Mouse (Mus musculus): Measurements from ENCODE around the gene Zfp579. TPM values are rescaled to one million over a fixed set of nuclear protein-coding genes. Genes with fewer than 3 reads are reported as not detected.
"Not testable (repeated sequence)": the region's sequence is repeated elsewhere in the genome, so short reads cannot be mapped to it uniquely, and the experiment has no call there.

The Zfp579 gene
- polyA plus RNA-seq, 1 experiment from 2014 or later = 41.7 TPM

DNA sequence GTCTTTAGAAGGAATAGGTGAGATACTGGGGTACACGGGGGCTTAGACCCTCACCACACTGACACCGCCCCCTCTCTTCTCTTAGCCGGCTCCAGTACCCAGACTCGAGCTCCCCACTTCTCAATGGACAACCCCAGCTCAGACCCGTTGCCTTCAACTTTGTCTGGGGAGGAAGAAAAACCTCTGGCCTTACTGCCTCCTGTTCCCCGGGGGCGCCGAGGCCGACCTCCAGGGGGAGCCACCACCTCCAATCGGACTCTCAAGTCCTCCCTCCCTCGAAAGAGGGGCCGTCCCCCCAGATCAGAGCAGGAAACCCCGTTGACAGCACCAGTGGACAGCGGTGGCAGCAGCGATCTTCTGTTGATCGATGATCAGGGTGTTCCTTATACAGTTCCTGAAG is 21.4 kb upstream of the Zfp579 start:
- no peak overlapping the region for H3K4me2 ChIP-seq
- DNase-seq (ENCODE audit: low spot score, missing footprints) = no peak
- H3K27ac ChIP-seq (ENCODE audit: low read depth, low read length) = no peak overlapping the region
- H3K9me3 ChIP-seq (ENCODE audit: control insufficient read depth, low read length) = no peaks in the 10 kb centered on the region
- no peak for ATAC-seq (ENCODE audit: low FRiP score)
- no peak overlapping the region for H3K4me3 ChIP-seq (ENCODE audit: low read depth, low read length)
- H3K4me1 ChIP-seq (ENCODE audit: control insufficient read depth, insufficient read depth, low read length) = peaks cover 8% of the 10 kb centered on the region; the same call in 1 of the 2 replicates
- H3K27me3 ChIP-seq (ENCODE audit: control insufficient read depth, insufficient read depth, low read length) = no peaks in the 10 kb centered on the region
- peaks cover 4% of the 10 kb centered on the region; the same call in 1 of the 2 replicates for H3K36me3 ChIP-seq (ENCODE audit: control insufficient read depth, insufficient read depth, low read length)
- WGBS = 90% methylated on average over 16 of the region's 16 CpGs
- H3K9ac ChIP-seq (ENCODE audit: low read length) = no peak overlapping the region

DNA sequence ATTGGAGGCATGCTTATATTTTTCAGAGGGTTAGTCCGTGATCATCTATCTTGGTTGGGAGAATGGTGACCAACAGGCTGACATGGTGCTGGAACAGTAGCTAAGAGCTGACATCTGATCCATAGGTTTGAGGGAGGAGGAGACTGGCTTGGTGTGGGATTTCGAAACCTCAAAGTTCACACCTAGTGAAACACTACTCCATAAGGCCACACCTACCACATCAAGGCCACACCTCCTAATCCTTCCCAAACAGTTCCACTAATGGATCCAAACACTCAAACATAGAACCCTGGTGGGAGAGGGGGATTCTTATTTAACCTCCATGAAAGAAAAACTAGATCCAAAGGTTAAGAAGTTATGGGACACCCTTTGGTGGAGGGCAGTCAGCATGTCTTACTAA is 21.0 kb upstream of the Zfp579 start:
- WGBS = 97% methylated on average over 2 of the region's 2 CpGs
- peaks cover 8% of the 10 kb centered on the region; the same call in 1 of the 2 replicates for H3K4me1 ChIP-seq (ENCODE audit: control insufficient read depth, insufficient read depth, low read length)
- H3K4me2 ChIP-seq = no peak overlapping the region
- no peak overlapping the region for H3K9ac ChIP-seq (ENCODE audit: low read length)
- peaks cover 5% of the 10 kb centered on the region; the same call in 1 of the 2 replicates for H3K36me3 ChIP-seq (ENCODE audit: control insufficient read depth, insufficient read depth, low read length)
- ATAC-seq (ENCODE audit: low FRiP score) (no peak), DNase-seq (ENCODE audit: low spot score, missing footprints) (no peak)
- H3K9me3 ChIP-seq (ENCODE audit: control insufficient read depth, low read length) = no peaks in the 10 kb centered on the region
- no peak overlapping the region for H3K4me3 ChIP-seq (ENCODE audit: low read depth, low read length)
- H3K27ac ChIP-seq (ENCODE audit: low read depth, low read length) = no peak overlapping the region
- H3K27me3 ChIP-seq (ENCODE audit: control insufficient read depth, insufficient read depth, low read length) = no peaks in the 10 kb centered on the region

DNA sequence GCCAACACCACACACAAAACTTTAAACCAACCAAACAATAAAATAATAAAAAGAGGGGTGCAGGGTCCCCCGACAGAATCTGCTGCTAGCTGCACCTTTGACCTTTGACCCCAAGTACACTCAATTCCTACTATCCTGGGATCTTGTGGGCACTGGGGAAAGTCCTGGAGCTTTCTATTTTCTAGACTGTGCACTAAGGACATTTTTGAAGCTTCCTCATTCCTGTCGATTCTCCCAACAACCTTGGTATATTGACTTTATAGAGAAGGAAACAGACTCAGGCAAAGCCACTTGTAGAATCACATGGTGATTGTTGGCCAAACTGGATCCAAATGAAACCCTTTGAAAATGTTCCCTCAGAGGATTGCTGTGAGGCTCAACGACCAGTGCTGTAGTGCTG is 20.1 kb upstream of the Zfp579 start:
- WGBS = 62% methylated on average over 3 of the region's 3 CpGs
- peaks cover 1% of the 10 kb centered on the region; the same call in 1 of the 2 replicates for H3K4me1 ChIP-seq (ENCODE audit: control insufficient read depth, insufficient read depth, low read length)
- peak overlapping the region; percentile 95 for H3K27ac ChIP-seq (ENCODE audit: low read depth, low read length)
- H3K9ac ChIP-seq (ENCODE audit: low read length) = peak overlapping the region; percentile 83; the same call in 1 of the 2 replicates
- peak overlapping the region; percentile 65 for H3K4me3 ChIP-seq (ENCODE audit: low read depth, low read length)
- no peak for DNase-seq (ENCODE audit: low spot score, missing footprints)
- no peaks in the 10 kb centered on the region for H3K27me3 ChIP-seq (ENCODE audit: control insufficient read depth, insufficient read depth, low read length)
- H3K9me3 ChIP-seq (ENCODE audit: control insufficient read depth, low read length) = no peaks in the 10 kb centered on the region
- H3K36me3 ChIP-seq (ENCODE audit: control insufficient read depth, insufficient read depth, low read length) = peaks cover 13% of the 10 kb centered on the region
- H3K4me2 ChIP-seq = peak overlapping the region; percentile 54
- no peak for ATAC-seq (ENCODE audit: low FRiP score)

DNA sequence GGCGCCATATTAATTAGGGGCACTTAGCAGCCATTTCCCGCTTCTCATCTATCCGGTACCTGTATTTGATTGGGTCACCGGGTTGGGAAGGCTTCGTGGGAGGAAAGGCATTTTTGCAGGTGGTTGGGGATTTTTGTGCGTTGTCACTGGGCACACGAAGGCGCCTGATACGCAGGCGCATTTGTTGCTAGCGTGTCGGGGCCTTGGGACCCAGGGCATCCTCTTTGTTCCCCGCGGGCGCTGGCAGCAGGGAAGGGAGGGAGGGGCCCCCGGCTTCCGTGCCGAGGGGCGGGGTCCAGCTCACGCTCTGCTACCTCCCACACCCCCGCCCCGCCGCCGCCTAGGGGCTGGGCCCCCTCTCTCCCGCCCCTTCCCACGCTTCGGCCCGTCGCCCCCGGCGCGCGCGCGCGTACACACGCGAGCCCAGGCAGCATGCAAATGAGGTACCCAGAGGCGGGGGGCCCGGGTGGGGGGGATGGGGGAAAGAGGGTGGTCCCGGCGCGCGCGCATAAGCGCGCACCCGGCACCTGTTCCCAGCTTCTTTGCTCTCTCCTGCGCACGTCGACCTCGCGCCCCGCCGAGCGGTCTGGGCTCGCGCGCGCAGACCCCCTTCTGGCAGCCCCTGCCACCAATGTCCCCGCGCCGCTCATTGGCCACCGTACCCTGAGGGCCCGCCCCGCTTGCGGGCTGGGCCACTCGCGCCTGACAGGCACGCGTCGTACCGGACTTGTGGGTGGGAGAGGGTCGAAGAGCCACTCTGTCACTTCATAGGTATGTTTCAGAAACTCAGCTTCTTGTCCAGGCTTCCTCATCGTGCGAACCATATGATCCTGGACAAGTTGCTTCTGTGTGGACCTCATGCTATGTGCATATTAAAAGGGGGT is 19.4 kb upstream of the Zfp579 start, which contains the start of gene Gm44973:
TSS of gene Gm44973 (plus strand) at position 379 of the 884 bp plus-strand sequence.
- no peaks in the 10 kb centered on the region for H3K9me3 ChIP-seq (ENCODE audit: control insufficient read depth, low read length)
- H3K27ac ChIP-seq (ENCODE audit: low read depth, low read length) = peak within 1 kb of the TSS; percentile 96
- DNase-seq (ENCODE audit: low spot score, missing footprints) (peak; percentile 99), ATAC-seq (ENCODE audit: low FRiP score) (peak; percentile 84)
- H3K4me1 ChIP-seq (ENCODE audit: control insufficient read depth, insufficient read depth, low read length) = no peaks in the 10 kb centered on the region
- no peaks in the 10 kb centered on the region for H3K27me3 ChIP-seq (ENCODE audit: control insufficient read depth, insufficient read depth, low read length)
- WGBS = under 1% methylated on average over 50 of the region's 76 CpGs
- H3K9ac ChIP-seq (ENCODE audit: low read length) = peak within 1 kb of the TSS; percentile 89
- H3K4me3 ChIP-seq (ENCODE audit: low read depth, low read length) = peak within 1 kb of the TSS; percentile 65
- peaks cover 19% of the 10 kb centered on the region for H3K36me3 ChIP-seq (ENCODE audit: control insufficient read depth, insufficient read depth, low read length)
- peak within 1 kb of the TSS; percentile 54 for H3K4me2 ChIP-seq

DNA sequence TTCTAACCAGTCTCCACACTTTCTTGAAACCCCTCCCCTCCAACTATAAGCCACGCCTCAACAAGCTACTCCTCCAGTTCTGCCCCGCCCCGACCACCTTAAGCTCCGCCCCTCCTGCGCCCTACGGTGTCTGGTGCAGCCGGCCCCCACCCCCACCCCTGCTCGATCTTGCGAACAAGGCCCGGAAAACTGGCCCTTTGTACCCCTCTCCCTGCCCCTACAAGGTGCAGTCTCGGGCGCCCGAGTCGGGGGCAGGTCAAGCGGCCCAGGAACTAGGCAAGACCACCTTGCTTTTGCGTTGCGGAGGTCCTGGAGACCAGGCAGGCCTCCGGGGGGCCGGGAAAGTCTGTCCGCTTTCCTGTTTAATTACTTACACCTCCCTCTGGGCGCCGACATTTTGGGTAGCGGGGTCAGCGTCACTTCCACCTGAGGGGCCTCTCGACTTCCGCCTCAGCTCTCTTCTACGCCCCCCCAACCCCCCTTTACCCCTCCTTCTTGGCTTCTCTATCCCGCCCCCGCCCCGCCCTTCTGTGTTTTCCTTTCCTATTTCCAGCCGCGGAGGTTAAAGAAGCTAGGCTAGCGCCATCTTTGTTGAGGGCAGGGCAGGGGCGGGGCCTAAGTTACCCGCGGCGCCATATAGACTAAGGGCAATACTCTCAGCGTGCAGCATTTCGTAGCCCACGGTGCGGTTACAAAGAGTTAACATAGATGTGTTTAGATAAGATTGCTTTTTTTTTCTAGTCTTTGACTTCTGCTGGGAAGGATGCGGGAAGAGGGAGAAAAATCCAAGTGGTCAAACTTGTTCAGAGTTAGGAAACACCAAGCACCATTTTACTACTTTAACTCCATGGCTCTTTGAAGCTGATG is 18.5 kb upstream of the Zfp579 start, which contains the start of the genes Zfp524 and Fiz1:
TSS of gene Zfp524 (plus strand) at position 165 of the 867 bp plus-strand sequence.
TSS of gene Fiz1 (minus strand) at position 447 of the 867 bp plus-strand sequence.
- H3K36me3 ChIP-seq (ENCODE audit: control insufficient read depth, insufficient read depth, low read length) = peaks cover 21% of the 10 kb centered on the region
- under 1% methylated on average over 42 of the region's 42 CpGs for WGBS

DNA sequence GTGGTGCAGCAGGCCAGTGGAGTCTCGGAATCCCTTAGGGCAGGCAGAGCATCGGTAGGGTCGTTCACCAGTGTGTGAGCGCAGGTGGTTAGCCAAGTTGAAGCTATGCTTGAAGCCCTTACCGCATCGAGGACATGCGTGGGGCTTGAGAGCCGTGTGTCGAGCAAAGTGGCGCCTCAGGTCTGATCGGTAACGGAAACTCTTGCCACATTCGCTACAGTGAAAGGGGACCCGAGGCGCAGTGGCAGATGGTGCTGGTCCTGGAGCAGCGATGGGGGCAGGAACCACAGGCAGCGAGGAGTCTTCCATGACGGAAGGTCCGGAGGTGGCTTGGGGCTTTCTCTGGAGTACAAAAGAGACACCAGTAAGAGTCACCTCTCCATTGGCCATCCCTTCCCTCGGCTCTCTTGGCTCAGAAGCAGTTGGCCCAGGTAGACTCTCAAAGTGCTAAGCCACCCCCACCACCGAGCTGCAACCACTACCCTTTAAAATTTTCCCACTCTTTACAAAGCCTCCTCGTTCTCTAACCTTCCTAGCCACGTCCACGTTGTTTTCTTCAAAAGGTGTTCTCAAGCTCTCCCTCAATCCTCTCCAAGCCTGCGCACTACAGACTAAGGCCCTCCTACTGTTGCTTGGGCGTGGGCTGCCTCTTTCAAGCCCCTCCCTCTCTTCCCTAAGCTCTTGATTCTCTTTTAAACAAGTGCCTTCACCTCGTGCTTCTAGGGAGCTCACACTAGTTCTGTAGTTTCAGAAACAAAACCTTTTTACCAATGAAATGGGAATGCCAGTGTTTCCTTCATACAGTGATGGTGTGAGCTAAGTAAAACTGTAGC is 16.9 kb upstream of the Zfp579 start:
- H3K4me3 ChIP-seq (ENCODE audit: low read depth, low read length) = no peak overlapping the region
- 89% methylated on average over 27 of the region's 27 CpGs for WGBS
- DNase-seq (ENCODE audit: low spot score, missing footprints) = no peak
- ATAC-seq (ENCODE audit: low FRiP score) = no peak
- H3K9me3 ChIP-seq (ENCODE audit: control insufficient read depth, low read length) = no peaks in the 10 kb centered on the region
- no peaks in the 10 kb centered on the region for H3K27me3 ChIP-seq (ENCODE audit: control insufficient read depth, insufficient read depth, low read length)
- H3K4me2 ChIP-seq = no peak overlapping the region
- no peaks in the 10 kb centered on the region for H3K4me1 ChIP-seq (ENCODE audit: control insufficient read depth, insufficient read depth, low read length)
- H3K9ac ChIP-seq (ENCODE audit: low read length) = no peak overlapping the region
- H3K36me3 ChIP-seq (ENCODE audit: control insufficient read depth, insufficient read depth, low read length) = peaks cover 32% of the 10 kb centered on the region
- no peak overlapping the region for H3K27ac ChIP-seq (ENCODE audit: low read depth, low read length)

More for the DNA sequence above, 18.5 kb upstream of the Zfp579 start, which contains the start of the genes Zfp524 and Fiz1:
- H3K27ac ChIP-seq (ENCODE audit: low read depth, low read length) = peak within 1 kb of the TSS; percentile 96
- peak within 1 kb of the TSS; percentile 54 for H3K4me2 ChIP-seq
- ATAC-seq (ENCODE audit: low FRiP score) (peak; percentile 81), DNase-seq (ENCODE audit: low spot score, missing footprints) (peak; percentile 100)
- H3K4me1 ChIP-seq (ENCODE audit: control insufficient read depth, insufficient read depth, low read length) = no peaks in the 10 kb centered on the region
- H3K9ac ChIP-seq (ENCODE audit: low read length) = peak within 1 kb of the TSS; percentile 89
- H3K27me3 ChIP-seq (ENCODE audit: control insufficient read depth, insufficient read depth, low read length) = no peaks in the 10 kb centered on the region
- no peaks in the 10 kb centered on the region for H3K9me3 ChIP-seq (ENCODE audit: control insufficient read depth, low read length)
- peak within 1 kb of the TSS; percentile 65 for H3K4me3 ChIP-seq (ENCODE audit: low read depth, low read length)

DNA sequence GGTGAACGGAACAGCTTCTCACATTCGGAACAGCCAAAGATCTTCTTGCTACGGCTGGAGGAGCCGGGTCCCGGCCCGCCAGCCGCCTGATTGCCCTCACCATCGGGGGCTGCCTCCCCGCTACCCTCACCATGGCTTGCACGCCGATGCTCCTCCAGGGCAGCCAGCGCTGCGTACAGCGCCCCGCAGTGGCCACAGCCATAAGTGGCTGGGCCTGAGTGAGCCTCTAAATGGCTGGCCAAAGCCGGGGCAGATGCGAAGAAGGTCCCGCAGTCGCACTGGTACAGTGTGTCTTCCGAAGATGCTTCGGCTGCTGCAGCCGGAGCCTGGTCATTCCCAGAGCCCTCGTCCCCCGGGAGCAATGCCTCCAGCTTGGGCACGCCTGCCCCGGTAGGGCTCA is 12.3 kb upstream of the Zfp579 start:
- Histone ChIP-seq H3K9ac (ENCODE audit: low read length) (no peak overlapping the region), H3K9me3 (ENCODE audit: control insufficient read depth, low read length) (no peaks in the 10 kb centered on the region), H3K4me1 (ENCODE audit: control insufficient read depth, insufficient read depth, low read length) (no peaks in the 10 kb centered on the region), H3K27ac (ENCODE audit: low read depth, low read length) (no peak overlapping the region), H3K4me2 (no peak overlapping the region), H3K27me3 (ENCODE audit: control insufficient read depth, insufficient read depth, low read length) (no peaks in the 10 kb centered on the region), H3K4me3 (ENCODE audit: low read depth, low read length) (no peak overlapping the region), H3K36me3 (ENCODE audit: control insufficient read depth, insufficient read depth, low read length) (peaks cover 43% of the 10 kb centered on the region)
- 95% methylated on average over 26 of the region's 26 CpGs for WGBS
- DNase-seq (ENCODE audit: low spot score, missing footprints) (no peak), ATAC-seq (ENCODE audit: low FRiP score) (no peak)

DNA sequence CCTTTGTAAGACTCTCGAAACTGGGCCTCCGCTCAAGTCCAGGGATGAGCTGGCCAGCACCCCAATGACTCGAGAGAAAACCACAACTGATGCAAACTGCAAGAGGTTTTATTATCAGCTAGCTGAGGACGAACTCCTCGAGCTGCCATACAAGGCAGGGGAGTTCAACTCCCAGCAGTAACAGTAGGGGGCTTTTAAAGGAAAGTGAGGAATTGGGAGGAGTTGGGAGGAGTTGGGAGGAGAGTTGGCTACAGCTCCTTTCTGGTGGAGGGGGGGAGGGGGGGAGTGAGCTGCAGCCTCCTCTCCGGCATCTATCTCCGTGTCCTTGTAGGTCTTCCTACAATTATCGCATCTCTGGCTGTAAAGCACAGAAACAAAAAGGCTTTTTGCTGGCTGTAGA is 6.9 kb upstream of the Zfp579 start:
- H3K4me2 ChIP-seq; DNase-seq (ENCODE audit: low spot score, missing footprints); H3K9me3 ChIP-seq (ENCODE audit: control insufficient read depth, low read length); H3K27me3 ChIP-seq (ENCODE audit: control insufficient read depth, insufficient read depth, low read length); H3K4me3 ChIP-seq (ENCODE audit: low read depth, low read length); H3K9ac ChIP-seq (ENCODE audit: low read length); H3K27ac ChIP-seq (ENCODE audit: low read depth, low read length); ATAC-seq (ENCODE audit: low FRiP score); H3K4me1 ChIP-seq (ENCODE audit: control insufficient read depth, insufficient read depth, low read length): not testable (repeated sequence)
- WGBS = 66% methylated on average over 8 of the region's 8 CpGs
- H3K36me3 ChIP-seq (ENCODE audit: control insufficient read depth, insufficient read depth, low read length) = peaks cover 11% of the 10 kb centered on the region
